Mouse (Mus musculus) E14TG2a.4 (cell line): ENCODE measurements around the gene Ugt1a7c.

Source experiments
- CTCF ChIP-seq: conservative IDR thresholded peaks from 2 replicates; pipeline ENCODE4 v1.5.1; 2014; ENCODE audit warnings: low read length
- NANOG ChIP-seq: IDR thresholded peaks from 2 replicates; pipeline ENCODE4 v1.6.1; 2014; ENCODE audit warnings: borderline replicate concordance, low read length, mixed read lengths

DNA sequence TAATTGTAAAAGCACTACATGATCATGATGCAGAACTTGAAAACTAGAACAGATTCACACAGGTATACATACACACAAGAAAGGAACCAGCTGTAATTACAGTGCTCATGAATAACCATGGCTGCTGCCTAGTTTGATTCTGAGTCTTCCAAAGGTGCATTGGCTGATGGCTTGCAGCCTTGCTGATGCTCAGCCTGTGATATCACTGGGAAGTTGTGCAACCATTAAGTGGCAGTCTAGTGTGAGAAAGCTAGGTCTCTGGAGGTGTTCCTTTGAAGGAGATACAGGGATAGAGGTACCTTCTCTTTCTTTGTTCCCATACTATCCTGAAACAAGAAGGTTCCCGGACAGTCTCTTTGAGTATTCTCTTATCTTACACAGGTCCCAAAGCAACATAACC lies 124.2 kb downstream of the Ugt1a7c start:
- TF ChIP-seq CTCF, result no peak
- TF ChIP-seq NANOG, result no peak
